Mouse (Mus musculus): ENCODE data around the gene Serpina9.

Gene Serpina9

DNA sequence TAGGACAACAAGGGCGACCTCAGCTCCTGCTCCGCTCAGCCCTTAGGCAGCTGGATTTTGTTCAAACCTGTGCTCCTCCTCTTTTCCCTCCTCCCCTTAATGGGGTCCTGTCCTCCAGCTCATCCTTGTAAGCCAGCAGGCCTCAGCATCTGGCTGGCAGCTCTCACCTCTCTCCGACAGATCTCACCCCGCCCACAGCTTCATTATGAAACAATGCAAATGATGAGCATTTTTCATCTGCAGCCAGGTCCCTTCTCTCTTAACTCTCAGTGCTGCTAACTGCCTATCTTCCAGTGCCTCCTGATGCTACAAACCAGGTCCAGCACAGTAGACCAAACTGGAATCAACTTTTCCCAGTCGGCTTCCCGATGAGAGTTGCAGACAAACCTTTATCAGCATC, at the start of gene Serpina9:
TSS of gene Serpina9 (minus strand) at position 136 of the 400 bp plus-strand sequence.
- no peak for DNase-seq (ENCODE audit: low spot score in 2 of 2)

DNA sequence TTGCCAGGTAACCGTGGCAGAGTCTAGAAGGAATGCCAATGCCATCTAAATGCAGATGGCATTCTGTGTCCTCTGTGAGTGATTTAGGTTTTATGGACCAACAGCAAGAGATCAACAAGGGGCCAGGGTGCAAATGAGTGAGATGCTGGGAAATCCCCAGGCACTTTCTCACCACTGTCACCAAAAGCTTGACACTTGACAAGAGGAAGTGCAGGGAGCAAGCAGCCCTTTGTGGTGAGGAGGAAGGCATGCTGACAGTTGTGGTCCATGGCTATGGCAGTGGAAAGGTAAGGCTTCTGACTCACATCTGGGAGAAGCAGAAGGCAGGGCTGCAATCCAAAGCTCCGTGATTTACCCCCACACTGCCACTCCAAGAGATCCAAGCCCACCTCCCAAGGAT, 48.3 kb upstream of the Serpina9 start:
- no peak for DNase-seq (ENCODE audit: low spot score in 2 of 2)

DNA sequence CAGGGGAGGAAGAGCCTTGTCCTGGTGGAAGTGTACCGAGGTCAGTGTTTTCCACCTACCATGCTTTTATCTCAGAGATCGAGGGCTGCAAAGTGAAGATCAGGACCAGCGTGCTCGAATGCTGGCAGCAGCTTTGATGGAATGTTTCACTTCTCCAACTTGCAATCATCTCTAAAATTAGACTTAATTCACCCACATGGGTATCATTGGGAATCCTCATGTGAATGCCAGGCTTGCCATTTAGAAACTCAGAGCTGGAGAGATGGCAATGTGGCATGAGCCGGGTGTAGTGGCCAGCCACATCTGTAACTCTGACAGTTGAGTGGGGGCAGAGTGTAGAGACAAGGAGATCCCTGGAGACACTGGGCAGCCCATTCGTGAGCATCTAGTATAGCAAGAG, 46.6 kb upstream of the Serpina9 start:
- DNase-seq (ENCODE audit: low spot score in 2 of 2), result no peak

GRCm38 (mm10) chr12:104057531-104057930, 44.0 kb upstream of the Serpina9 start:
- DNase-seq (ENCODE audit: low spot score in 2 of 2), result no peak

DNA sequence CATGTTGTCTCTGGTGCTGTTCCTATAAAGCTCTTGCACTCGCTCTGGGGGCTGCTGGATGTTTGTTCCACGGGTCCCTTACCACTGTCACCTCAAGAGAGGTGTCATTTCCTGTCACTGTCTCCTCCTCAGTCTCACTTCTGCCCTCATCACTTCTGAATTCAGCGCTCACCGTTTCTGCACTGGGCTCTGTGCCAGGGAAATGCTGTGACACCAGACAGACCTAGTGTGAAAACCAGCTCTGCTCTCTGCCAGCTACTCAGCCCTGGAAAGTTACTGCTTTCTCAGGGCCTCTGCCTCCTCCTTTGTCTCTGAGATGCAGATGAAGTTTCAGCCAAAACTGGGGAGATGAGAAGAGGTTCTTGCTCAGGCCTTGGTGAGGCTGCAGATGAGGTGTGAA, 43.5 kb upstream of the Serpina9 start:
- no peak for DNase-seq (ENCODE audit: low spot score in 2 of 2)

DNA sequence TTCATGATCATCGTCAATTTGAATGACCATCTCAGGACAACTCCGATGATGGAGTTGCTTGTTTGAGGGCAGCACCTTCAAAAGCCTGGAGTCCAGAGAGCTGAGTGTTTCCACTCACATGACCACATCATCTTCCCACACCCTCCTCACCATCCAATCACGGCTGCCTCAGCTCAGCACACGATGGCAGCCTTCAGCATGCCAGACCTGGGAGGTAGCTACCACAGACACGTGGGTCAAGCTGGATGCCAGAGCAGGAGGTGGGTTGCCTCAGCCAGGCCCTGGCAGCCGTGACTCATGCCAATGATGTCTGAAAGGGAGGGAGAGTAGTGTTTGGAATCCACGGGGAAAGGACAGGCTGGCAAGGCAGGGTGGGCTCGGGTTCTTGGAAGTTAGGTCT, 42.2 kb upstream of the Serpina9 start:
- no peak for DNase-seq (ENCODE audit: low spot score in 2 of 2)

DNA sequence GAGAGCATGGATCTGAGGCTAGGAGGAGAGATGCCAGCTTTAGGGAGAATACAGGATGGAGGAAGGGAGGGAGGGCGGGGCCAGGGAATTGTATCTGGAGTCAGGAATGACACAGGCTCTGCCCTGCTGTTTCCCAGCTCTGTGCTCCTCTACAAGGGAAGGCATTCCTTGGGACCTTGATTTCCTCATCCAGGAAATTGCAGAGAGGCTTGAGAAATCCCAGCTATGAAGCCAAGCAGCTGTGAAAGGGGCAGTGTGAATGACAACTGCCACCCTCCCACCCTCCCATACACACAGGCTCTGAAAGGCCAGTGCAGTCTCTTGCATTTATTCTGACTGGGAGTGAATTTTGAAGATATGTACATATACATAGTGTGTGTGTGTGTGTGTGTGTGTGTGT, 40.4 kb upstream of the Serpina9 start:
- DNase-seq (ENCODE audit: low spot score in 2 of 2), result no peak

DNA sequence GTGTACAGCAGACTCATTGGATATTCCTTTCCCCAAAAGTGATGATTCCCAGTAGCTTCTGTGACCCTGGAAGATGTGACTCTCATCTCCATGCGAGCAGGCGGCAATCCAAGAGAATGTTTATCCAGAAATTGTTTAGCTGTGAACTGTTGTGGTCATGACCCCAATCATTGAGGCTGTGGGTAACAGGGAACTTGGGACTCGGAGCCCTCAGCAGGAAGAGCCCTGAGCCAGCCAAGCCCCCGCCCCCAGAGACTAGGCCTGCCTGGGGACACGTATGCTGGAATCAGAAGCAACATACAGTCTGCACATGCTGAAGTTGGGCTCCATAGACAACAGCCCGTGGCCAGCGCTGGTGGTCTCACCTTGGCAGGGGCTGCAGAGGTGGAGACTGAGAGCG, 32.2 kb upstream of the Serpina9 start:
- no peak for DNase-seq (ENCODE audit: low spot score in 2 of 2)

GRCm38 (mm10) chr12:104044343-104044742, 30.8 kb upstream of the Serpina9 start, which contains the start of gene Serpina12:
Gene Serpina12, minus strand, starts transcription at chr12:104044443.
- no peak for DNase-seq (ENCODE audit: low spot score in 2 of 2)

DNA sequence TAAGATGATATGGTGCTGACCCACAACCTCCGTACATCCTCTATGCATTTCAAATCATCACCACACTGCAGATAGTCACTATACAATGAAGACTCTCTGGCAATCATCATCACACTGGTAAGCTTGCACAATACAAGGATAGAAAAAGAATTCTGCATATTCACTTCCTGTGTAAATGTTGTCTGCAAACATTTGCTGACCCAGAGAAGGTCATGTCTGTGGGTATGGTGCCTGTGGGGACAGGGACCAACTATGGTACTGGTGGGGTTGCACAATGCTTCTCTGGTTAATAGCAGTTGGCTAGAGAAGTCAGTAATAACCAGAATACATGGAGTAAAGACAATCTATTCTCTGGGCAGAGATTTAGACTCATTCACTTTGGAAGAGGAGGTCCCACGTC, 29.2 kb upstream of the Serpina9 start:
- DNase-seq (ENCODE audit: low spot score in 2 of 2), result no peak

DNA sequence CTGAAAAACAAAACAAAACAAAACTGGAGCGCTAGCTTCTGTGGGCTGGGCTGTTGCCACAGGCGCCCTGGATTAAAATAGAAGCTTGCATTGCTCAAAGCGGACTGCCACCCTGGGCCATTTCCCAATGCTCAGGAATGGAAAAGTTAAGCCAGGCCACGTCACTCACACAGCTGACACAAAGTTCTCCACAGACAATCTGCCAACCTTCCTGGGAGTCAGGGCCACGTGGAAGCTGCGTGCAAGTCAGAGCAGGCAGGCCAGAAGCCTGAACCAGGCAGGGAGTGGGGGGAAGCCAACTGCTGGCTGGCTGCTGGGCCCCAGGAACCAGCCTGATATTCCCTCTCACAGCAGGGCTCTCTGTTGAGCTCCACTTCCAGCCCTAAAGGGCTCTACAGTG, 27.8 kb upstream of the Serpina9 start:
- no peak for DNase-seq (ENCODE audit: low spot score in 2 of 2)

GRCm38 (mm10) chr12:104038181-104038580, 24.6 kb upstream of the Serpina9 start:
- DNase-seq (ENCODE audit: low spot score in 2 of 2), result no peak

- no peak for DNase-seq (ENCODE audit: low spot score in 2 of 2)
Observed at GRCm38 (mm10) chr12:104033752-104034151, 20.2 kb upstream of the Serpina9 start.

- no peak for DNase-seq (ENCODE audit: low spot score in 2 of 2)
Observed at GRCm38 (mm10) chr12:104029986-104030385, 16.4 kb upstream of the Serpina9 start.

GRCm38 (mm10) chr12:104015280-104015679, 1.7 kb upstream of the Serpina9 start:
- DNase-seq (ENCODE audit: low spot score in 2 of 2), result no peak

DNA sequence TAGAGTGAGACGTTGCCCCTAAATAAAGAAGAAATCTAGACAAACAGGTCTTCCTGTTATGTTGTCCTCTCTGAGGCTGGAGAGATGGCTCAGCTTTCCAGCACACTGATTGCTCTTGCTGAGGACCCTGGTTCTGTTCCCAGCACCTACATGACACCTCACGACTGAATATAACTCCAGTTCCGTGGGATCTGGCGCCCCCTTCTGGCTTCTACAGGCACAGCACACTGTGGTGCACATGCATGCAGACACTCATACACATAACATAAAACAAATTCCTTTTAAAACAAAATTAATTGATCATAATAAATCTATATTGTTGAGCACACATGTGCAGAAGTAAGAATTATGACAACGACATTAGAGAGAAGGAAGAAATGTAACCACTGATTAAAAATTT, 8.9 kb downstream of the Serpina9 start:
- no peak for DNase-seq (ENCODE audit: low spot score in 2 of 2)

DNA sequence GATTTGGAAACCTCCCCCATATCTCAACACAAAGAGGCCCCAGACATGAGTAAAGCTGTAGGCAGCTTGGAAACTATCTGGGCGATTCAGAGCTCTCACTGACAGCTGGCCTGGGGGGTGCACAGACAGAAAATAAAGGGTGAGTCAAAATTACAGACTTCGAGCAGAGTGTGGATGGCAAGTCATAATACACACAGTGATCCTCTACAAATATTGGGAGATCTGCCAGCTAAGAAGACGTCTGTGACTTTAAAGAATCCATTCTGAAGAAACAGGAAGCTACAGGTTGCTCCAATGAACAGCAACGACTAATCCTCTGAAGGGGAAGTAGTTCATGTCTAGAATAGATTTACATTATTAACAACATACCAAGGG, 10.3 kb downstream of the Serpina9 start:
- no peak for DNase-seq (ENCODE audit: low spot score in 2 of 2)

DNA sequence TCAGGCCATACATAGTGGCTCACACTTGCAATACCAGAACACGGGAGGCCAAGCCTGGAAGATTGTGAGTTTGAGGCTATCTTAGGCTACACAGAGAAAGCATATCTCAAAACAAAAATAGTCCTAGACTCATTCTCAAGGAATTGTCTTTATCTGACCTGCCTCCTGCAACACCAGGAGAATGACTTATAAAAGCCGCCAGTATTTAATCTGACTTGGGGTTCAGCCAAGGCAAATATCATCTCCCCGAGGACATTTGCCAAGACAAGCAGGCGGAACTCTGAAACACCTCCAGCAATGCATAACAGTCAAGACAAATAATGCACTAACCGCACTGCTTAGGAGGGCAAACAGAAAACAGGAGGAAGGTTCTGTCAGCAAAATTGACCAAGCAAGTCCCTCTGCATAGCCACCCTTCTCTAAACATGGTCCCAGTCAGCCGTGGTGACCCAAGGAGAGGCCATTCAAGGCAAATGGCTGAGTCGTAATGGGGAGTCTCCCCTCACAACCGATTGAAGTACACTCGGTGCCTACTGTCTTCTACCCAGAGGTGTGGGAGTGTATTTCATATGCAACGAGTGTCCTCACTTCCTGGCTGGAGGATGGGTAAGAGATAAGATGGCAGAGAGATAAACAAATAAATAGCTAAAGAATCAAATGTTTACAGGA, 10.9 kb downstream of the Serpina9 start:
- peak in 1 of 2 experiments; percentile 33 for DNase-seq (ENCODE audit: low spot score in 2 of 2)

DNA sequence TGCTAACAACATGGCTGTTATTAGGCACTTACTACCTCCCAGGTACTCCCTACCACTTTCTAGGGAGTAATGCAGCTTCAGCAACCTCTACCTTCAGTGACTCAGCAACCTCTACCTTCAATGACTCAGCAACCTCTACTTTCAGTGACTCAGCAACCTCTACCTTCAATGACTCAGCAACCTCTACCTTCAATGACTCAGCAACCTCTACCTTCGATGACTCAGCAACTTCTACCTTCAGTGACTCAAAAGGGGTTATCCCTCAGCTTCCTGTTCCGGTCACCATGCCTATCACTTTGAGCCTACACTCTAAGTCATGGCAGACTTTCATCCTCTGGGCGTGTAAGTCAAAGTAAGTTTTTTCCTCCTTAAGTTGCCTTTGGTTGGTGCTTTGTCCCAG, 13.0 kb downstream of the Serpina9 start:
- no peak for DNase-seq (ENCODE audit: low spot score in 2 of 2)

- DNase-seq (ENCODE audit: low spot score in 2 of 2), result no peak
Observed at GRCm38 (mm10) chr12:103999611-104000010, 13.9 kb downstream of the Serpina9 start.

- no peak for DNase-seq (ENCODE audit: low spot score in 2 of 2)
Observed at GRCm38 (mm10) chr12:103996513-103996912, 17.0 kb downstream of the Serpina9 start.

GRCm38 (mm10) chr12:103995292-103996072, 18.1 kb downstream of the Serpina9 start:
- DNase-seq (ENCODE audit: low spot score in 2 of 2), result peak in 1 of 2 experiments; percentile 46

GRCm38 (mm10) chr12:103992945-103993344, 20.6 kb downstream of the Serpina9 start:
- no peak for DNase-seq (ENCODE audit: low spot score in 2 of 2)
